Mouse (Mus musculus) gastrocnemius, postnatal 25 days (tissue): ENCODE results near the gene Bcl11b. TPM values are rescaled to one million over a fixed set of nuclear protein-coding genes. Genes with fewer than 3 reads are reported as not detected.

Experiments used
- DNase-seq: peaks from one replicate; pipeline ENCODE4 v3.0.0; 2022
- total RNA-seq, 2 experiments: library from RNA; stranded (reverse); gene quantifications; 1 replicate in 1 of 2; 2 replicates in 1 of 2; pipeline ENCODE4 v1.2.3; 2021

Gene Bcl11b
- total RNA-seq, 2 experiments from 2014 or later: 0.27 TPM; not detected in 1

- DNase-seq: no peak
Measured at GRCm38 (mm10) chr12:107890326-107890725, 113.1 kb downstream of the Bcl11b start.

DNA sequence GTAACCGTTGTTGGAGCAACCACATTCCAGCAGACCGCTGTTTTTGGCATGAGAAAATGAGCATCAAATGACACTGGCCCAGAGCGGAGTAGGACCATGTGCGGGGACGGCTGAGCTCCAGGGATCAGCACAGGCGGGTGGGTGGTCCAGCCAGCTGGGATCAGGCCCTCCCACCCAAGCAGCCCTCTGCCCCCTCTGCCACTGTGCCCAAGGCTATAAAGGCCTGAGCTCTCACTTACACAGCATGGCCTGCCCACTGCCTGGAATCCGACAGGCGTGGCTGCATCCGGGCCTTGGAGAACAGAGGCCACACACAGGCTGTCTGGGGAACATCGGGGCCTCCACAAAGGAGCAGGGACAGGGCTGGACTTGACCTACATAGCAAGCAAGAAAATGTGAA lies 113.6 kb downstream of the Bcl11b start:
- DNase-seq: no peak

GRCm38 (mm10) chr12:107888646-107889045 lies 114.8 kb downstream of the Bcl11b start:
- no peak for DNase-seq

GRCm38 (mm10) chr12:107888049-107888448 lies 115.4 kb downstream of the Bcl11b start:
- DNase-seq: no peak

- DNase-seq: no peak
Measured at GRCm38 (mm10) chr12:107887621-107888020, 115.8 kb downstream of the Bcl11b start.

GRCm38 (mm10) chr12:107884330-107885065 lies 118.9 kb downstream of the Bcl11b start:
- DNase-seq: no peak

DNA sequence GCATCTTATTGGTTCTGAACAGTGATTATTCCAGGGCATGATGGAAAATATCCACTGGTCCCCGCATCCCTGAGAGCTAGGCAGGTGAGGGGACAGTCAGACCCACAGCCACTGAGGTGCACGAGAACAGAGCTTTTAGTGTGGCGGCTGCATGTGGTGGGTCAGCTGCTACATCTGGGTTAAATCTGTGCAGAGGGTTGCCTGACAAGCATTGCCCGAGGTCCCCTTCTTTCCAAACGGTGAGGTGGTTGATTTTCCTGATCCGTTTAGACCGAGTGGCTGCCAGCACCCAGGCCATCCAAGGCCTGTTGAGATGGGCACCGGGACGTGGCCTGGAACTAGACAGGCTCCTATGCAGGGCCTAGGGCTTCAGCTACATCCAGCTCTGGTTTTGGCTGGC lies 121.7 kb downstream of the Bcl11b start:
- DNase-seq: no peak

GRCm38 (mm10) chr12:107880748-107881147 lies 122.7 kb downstream of the Bcl11b start:
- no peak for DNase-seq

DNA sequence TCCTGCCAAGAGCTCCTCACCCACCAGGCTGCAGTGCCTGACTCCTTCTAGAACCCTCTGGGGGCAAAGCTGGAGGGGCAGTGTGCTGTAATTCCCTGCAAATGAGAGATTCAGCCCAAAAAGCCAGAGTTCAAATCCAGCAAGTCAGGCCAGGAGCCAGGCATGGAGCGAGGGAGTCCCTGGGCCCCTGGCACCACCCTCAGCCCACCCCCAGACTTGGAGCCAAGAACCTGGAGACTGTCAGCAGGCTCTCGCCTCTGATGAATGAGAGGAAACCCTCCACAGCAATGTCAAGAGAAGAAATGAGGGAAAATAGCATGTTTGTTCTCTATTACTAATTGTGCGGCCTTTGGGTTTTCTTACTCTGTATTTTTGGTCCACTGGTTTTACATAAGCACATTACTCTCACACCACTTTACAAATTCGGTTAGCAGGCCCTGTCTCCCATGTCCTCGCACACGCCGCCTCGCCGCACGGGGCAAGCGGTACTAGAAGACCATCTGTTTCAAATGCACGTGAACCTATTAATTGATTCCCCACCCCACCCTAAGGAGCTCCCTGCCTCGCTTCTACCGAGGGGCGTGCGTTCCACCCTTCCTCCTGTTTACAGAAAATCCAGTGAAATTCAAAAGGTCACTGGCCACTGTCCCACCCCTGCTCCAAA lies 124.2 kb downstream of the Bcl11b start:
- no peak for DNase-seq

DNA sequence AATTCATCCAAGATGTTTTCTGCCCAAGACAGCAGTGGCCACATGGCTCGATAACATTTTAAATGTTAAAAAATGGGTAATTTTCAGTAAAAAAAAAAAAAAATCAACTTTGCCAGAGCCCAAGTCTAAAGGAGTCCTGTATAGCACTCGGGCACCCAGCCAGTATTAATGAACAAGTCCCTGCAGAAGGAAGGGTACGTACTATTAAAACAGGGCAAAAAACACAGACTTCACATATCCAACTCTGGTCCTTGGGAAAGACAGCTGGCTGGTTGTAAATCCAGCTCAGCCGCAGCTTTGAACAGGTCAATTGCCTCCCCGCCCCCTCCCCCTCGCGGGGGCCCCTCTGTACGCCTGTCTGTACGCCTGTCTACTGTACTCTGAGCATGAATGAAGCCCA lies 127.2 kb downstream of the Bcl11b start:
- DNase-seq: no peak

- no peak for DNase-seq
Measured at GRCm38 (mm10) chr12:107874467-107875142, 128.8 kb downstream of the Bcl11b start.

DNA sequence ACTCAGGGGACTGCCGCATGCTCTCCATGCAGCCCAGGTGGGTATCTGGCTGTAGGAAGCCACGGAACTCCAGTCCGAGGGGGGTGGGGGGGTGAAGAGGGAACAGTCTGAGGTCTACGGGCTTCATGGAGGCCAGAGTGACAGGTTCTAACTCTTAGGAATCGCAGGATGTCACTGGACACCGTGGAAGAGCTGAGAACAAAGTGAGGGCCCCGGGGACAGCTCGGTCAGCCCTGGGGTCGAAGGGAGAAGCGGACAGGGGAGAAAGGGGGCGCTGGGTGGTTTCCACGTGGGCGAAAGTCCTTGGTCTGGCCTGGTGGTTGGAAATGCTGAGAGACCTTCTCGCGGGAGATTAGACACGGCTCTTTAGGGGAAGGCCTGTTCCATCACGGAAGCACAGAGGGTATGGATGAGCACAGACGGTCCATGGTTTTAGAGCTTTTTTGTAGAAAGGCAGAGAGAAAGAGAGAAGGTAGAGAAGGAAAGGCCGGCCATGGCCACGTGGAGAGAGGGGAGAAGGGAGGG lies 133.8 kb downstream of the Bcl11b start:
- DNase-seq: no peak

DNA sequence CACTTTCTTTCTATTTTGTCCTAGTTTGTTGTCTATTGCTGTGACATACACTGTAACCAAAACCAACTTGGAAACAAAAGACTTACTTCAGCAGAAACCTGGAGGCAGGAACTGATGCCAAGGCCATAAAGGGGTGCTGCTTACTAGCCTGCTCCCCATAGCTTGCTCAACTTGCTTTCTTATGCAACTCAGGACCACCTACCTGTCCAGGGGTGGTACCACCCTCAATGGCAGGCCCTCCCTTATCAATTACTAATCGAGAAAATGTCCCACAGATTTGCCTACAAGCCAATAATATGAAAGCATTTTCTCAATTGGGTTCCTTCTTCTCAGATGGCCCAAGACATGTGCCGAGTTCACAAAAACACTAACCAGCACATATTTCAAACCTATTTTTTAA lies 135.1 kb downstream of the Bcl11b start:
- DNase-seq: no peak

Other genes starting within 250 kb of the Bcl11b start
- 10 to 100 TPM; 79.3 to 80.6 TPM for gene Setd3, start 175.7 kb upstream of the Bcl11b start, total RNA-seq
- gene Ccnk, start 176.0 kb upstream of the Bcl11b start, total RNA-seq: 10 to 100 TPM; 61.6 to 71.1 TPM